Mouse (Mus musculus) liver, embryonic 13.5 days (tissue): ENCODE results near the gene Gse1. TPM values are rescaled to one million over a fixed set of nuclear protein-coding genes. Genes with fewer than 3 reads are reported as not detected.

Experiments used
- ATAC-seq: fragments of 200-750 bp; cut with Nextera tagmentation; 2 replicates; pipeline ENCODE4 v1.8.0; 2017; ENCODE audit warnings: low read depth, mild to moderate bottlenecking, moderate number of reproducible peaks, moderate library complexity
- DNase-seq: peaks from one replicate; pipeline ENCODE4 v3.0.0; 2022
- H3K27ac ChIP-seq: fragments of 300-500 bp; sonication (generic); 2 replicates; pipeline ENCODE4 v1.5.1; 2015; ENCODE audit warnings: moderate library complexity, mild to moderate bottlenecking, inconsistent platforms
- H3K27me3 ChIP-seq: fragments of 300-500 bp; sonication (generic); 2 replicates; pipeline ENCODE4 v1.6.1; 2015; ENCODE audit warnings: mild to moderate bottlenecking, inconsistent platforms
- H3K36me3 ChIP-seq: fragments of 300-500 bp; sonication (generic); 2 replicates; pipeline ENCODE4 v1.6.1; 2015; ENCODE audit warnings: mild to moderate bottlenecking, inconsistent platforms
- H3K4me1 ChIP-seq: fragments of 300-500 bp; sonication (generic); replicated peaks from 2 replicates; pipeline ENCODE4 v1.6.1; 2015; ENCODE audit warnings: inconsistent platforms
- H3K4me2 ChIP-seq: fragments of 300-500 bp; sonication (generic); 2 replicates; pipeline ENCODE4 v1.6.1; 2015; ENCODE audit warnings: inconsistent platforms, mild to moderate bottlenecking, moderate library complexity
- H3K4me3 ChIP-seq: fragments of 300-500 bp; sonication (generic); replicated peaks from 2 replicates; pipeline ENCODE4 v1.5.1; 2015; ENCODE audit warnings: mild to moderate bottlenecking, inconsistent platforms
- H3K9ac ChIP-seq: fragments of 300-500 bp; sonication (generic); 2 replicates; pipeline ENCODE4 v1.6.1; 2015; ENCODE audit warnings: mild to moderate bottlenecking, inconsistent platforms
- H3K9me3 ChIP-seq: fragments of 300-500 bp; sonication (generic); replicated peaks from 2 replicates; pipeline ENCODE4 v1.6.1; 2016; ENCODE audit warnings: inconsistent platforms
- WGBS: fragments of 180-500 bp; shearing (Covaris S2); methylation state at CpG from one replicate; pipeline ENCODE4 v1.1.7; 2015; ENCODE audit not compliant: insufficient replicate concordance; 5-methylcytosine and 5-hydroxymethylcytosine counted together
- polyA plus RNA-seq: library from polyadenylated mRNA; unstranded; fragments of >200 nt; fragmentation: Nextera tagmentation; extraction: Ambion mirVana; gene quantifications from 2 replicates; pipeline ENCODE4 v1.2.1, GENCODE M21; 2015

Gene Gse1
- polyA plus RNA-seq, 1 experiment from 2014 or later: 8.3 TPM

GRCm38 (mm10) chr8:120416522-120417394 lies 188.5 kb downstream of the Gse1 start:
- peak overlapping the region; percentile 79 for H3K27ac ChIP-seq
- ATAC-seq (peak; percentile 41), DNase-seq (peak; percentile 34)
- 23% methylated on average over 33 of the region's 33 CpGs for WGBS
- H3K4me1 ChIP-seq: peaks cover 70% of the 10 kb centered on the region
- no peaks in the 10 kb centered on the region for H3K9me3 ChIP-seq
- H3K27me3 ChIP-seq: peaks cover 45% of the 10 kb centered on the region
- H3K4me2 ChIP-seq: peak overlapping the region; percentile 48
- peak overlapping the region; percentile 25 for H3K4me3 ChIP-seq
- no peaks in the 10 kb centered on the region for H3K36me3 ChIP-seq
- H3K9ac ChIP-seq: peak overlapping the region; percentile 57

- Histone ChIP-seq H3K4me2 (no peak overlapping the region), H3K4me1 (peaks cover 82% of the 10 kb centered on the region), H3K9ac (no peak overlapping the region), H3K27ac (peak overlapping the region; percentile 5; the same call in 1 of the 2 replicates), H3K27me3 (peaks cover 45% of the 10 kb centered on the region), H3K9me3 (no peaks in the 10 kb centered on the region), H3K4me3 (no peak overlapping the region), H3K36me3 (no peaks in the 10 kb centered on the region)
- DNase-seq (no peak), ATAC-seq (no peak)
- WGBS: 66% methylated on average over 5 of the region's 5 CpGs
Observed at GRCm38 (mm10) chr8:120418188-120418587, 189.9 kb downstream of the Gse1 start.

- no peak overlapping the region for H3K4me3 ChIP-seq
- 65% methylated on average over 9 of the region's 9 CpGs for WGBS
- H3K4me2 ChIP-seq: no peak overlapping the region
- no peak overlapping the region for H3K9ac ChIP-seq
- DNase-seq (no peak), ATAC-seq (no peak)
- no peaks in the 10 kb centered on the region for H3K9me3 ChIP-seq
- peaks cover 33% of the 10 kb centered on the region for H3K27me3 ChIP-seq
- peaks cover 93% of the 10 kb centered on the region for H3K4me1 ChIP-seq
- H3K36me3 ChIP-seq: no peaks in the 10 kb centered on the region
- H3K27ac ChIP-seq: no peak overlapping the region
Observed at GRCm38 (mm10) chr8:120419675-120420074, 191.4 kb downstream of the Gse1 start.

GRCm38 (mm10) chr8:120420226-120420625 lies 192.0 kb downstream of the Gse1 start:
- ATAC-seq: peak; percentile 30

GRCm38 (mm10) chr8:120421638-120422037 lies 193.4 kb downstream of the Gse1 start:
- Histone ChIP-seq H3K27ac (no peak overlapping the region), H3K36me3 (no peaks in the 10 kb centered on the region), H3K9me3 (no peaks in the 10 kb centered on the region), H3K9ac (peak overlapping the region; percentile 29), H3K4me3 (no peak overlapping the region), H3K4me1 (peaks cover 100% of the 10 kb centered on the region), H3K27me3 (peaks cover 22% of the 10 kb centered on the region), H3K4me2 (no peak overlapping the region)
- DNase-seq (no peak), ATAC-seq (no peak)
- WGBS: 23% methylated on average over 9 of the region's 9 CpGs

More at GRCm38 (mm10) chr8:120420226-120420625, 192.0 kb downstream of the Gse1 start:
- H3K36me3 ChIP-seq: no peaks in the 10 kb centered on the region
- no peak overlapping the region for H3K27ac ChIP-seq
- H3K9ac ChIP-seq: no peak overlapping the region
- H3K4me3 ChIP-seq: no peak overlapping the region
- H3K9me3 ChIP-seq: no peaks in the 10 kb centered on the region
- 23% methylated on average over 5 of the region's 5 CpGs for WGBS
- no peak for DNase-seq
- peaks cover 98% of the 10 kb centered on the region for H3K4me1 ChIP-seq
- H3K27me3 ChIP-seq: peaks cover 33% of the 10 kb centered on the region
- H3K4me2 ChIP-seq: no peak overlapping the region

GRCm38 (mm10) chr8:120422236-120422635 lies 194.0 kb downstream of the Gse1 start:
- ATAC-seq: no peak
- peaks cover 100% of the 10 kb centered on the region for H3K4me1 ChIP-seq
- no peak overlapping the region for H3K4me2 ChIP-seq
- 78% methylated on average over 8 of the region's 8 CpGs for WGBS
- no peak overlapping the region; the same call in 1 of the 2 replicates for H3K9ac ChIP-seq
- no peaks in the 10 kb centered on the region for H3K36me3 ChIP-seq
- DNase-seq: no peak
- peaks cover 17% of the 10 kb centered on the region; the same call in 1 of the 2 replicates for H3K27me3 ChIP-seq
- H3K4me3 ChIP-seq: no peak overlapping the region
- H3K27ac ChIP-seq: no peak overlapping the region
- no peaks in the 10 kb centered on the region for H3K9me3 ChIP-seq

DNA sequence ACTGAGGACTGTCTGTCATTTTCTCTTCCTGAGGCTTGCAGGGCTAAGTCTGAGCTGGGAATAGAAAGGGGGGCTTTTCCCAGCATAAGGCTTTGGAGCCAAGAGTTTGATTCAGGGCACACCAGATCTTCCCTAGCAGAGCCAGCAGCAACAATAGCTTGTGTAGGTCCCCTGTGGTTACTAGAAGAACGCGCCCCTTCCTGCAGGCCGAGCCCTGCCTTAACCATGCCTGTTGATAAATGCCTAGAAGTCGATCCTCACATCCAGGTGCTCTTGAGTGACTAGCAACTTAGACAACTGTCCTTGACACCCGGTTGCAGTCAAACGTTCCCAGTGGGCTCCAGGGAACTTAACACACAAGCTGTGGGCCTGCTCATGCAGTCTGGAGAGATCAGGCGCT lies 195.3 kb downstream of the Gse1 start:
- 13% methylated on average over 7 of the region's 7 CpGs for WGBS
- DNase-seq: no peak
- H3K4me2 ChIP-seq: no peak overlapping the region
- peaks cover 100% of the 10 kb centered on the region for H3K4me1 ChIP-seq
- ATAC-seq: no peak
- H3K4me3 ChIP-seq: no peak overlapping the region
- no peaks in the 10 kb centered on the region for H3K9me3 ChIP-seq
- H3K9ac ChIP-seq: no peak overlapping the region
- H3K27ac ChIP-seq: peak overlapping the region; percentile 38; the same call in 1 of the 2 replicates
- H3K36me3 ChIP-seq: no peaks in the 10 kb centered on the region
- peaks cover 17% of the 10 kb centered on the region; the same call in 1 of the 2 replicates for H3K27me3 ChIP-seq

DNA sequence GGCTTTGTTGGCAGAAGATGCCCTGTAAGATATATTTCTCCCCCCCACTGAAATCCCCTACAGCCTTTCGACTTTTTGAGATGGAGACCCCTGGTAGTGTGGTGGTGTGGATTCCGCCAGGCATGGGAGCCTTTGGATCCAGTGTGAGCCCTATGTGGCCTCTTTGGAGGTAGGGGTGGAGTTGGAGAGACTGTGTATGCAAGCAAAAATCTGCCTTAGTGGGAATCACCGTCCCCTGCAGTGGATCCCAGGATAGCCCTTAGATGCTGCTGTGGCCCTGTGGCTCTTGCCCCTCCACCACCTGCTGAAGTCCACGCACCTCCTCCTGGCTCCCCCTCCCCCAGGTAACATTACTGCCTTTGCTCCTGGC lies 196.6 kb downstream of the Gse1 start:
- peaks cover 94% of the 10 kb centered on the region for H3K4me1 ChIP-seq

DNA sequence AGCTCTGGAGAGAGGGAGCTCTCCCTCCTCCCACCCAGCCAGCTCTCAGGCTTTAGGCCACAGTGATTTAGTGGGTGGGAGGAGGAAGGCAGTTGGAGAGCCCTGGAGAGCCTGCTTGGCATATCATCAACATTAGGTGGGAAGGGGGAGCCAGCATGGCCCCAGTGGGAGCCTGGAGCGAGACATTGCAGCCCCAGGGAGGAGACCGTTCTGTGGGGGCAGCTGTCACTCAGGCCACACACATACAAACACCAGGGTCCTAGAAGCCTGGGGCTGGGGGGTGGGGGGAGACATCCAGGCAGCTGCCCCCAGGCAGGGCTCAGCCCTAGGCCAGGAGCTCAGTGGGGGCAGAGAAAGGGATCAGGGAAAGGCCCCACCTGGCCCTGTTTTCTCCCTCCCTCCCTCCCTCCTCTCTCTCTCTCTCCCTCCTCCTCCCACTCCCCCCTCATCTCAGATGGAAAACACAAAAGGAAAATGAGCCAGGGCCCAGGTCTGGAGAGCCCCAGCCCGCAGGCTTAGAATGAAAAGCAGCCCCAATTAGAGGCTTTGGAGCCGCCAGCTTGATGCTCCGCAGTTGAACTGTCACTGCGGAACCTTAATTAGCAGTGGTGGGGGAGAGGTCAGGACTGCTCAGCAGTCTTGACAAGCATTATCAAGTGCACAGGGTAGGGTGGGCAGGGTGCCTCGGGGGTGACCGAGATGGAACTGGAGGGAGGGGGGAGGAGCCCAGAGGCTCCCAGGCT lies 197.1 kb downstream of the Gse1 start:
- Histone ChIP-seq H3K9me3 (no peaks in the 10 kb centered on the region), H3K27me3 (peaks cover 7% of the 10 kb centered on the region; the same call in 1 of the 2 replicates), H3K9ac (no peak overlapping the region), H3K36me3 (no peaks in the 10 kb centered on the region), H3K27ac (peak overlapping the region; percentile 41), H3K4me2 (no peak overlapping the region), H3K4me3 (no peak overlapping the region), H3K4me1 (peaks cover 88% of the 10 kb centered on the region)
- DNase-seq (no peak), ATAC-seq (peak; percentile 68)
- 38% methylated on average over 8 of the region's 8 CpGs for WGBS

More for the DNA sequence above, 196.6 kb downstream of the Gse1 start:
- Histone ChIP-seq H3K36me3 (no peaks in the 10 kb centered on the region), H3K4me3 (no peak overlapping the region), H3K4me2 (no peak overlapping the region), H3K9ac (0 out of 2 replicates have a peak overlapping the region, but pooled peaks have one; percentile 10), H3K27ac (peak overlapping the region; percentile 41), H3K9me3 (no peaks in the 10 kb centered on the region), H3K27me3 (peaks cover 7% of the 10 kb centered on the region; the same call in 1 of the 2 replicates)
- DNase-seq: no peak
- ATAC-seq: no peak
- 74% methylated on average over 4 of the region's 4 CpGs for WGBS

DNA sequence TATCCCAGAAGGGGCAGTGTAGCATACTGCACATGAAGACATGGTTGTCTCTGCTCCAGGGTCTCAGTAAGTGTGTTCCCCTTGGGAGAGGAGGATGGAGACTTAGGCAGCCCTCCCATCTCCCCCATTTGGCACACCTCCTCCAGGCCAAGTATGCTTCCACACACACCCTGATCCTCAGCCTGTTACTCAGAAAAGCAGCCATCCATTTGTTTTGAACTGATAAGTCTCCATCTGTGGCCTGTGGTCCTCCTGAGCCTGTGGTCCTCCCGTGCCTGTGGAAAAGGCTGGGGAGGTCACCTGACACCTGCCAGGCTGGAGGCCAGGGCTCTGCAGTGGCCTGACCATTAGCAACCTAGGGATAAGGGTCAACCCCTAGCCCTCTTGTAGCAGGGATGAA lies 197.8 kb downstream of the Gse1 start:
- H3K4me2 ChIP-seq: no peak overlapping the region
- peaks cover 9% of the 10 kb centered on the region; the same call in 1 of the 2 replicates for H3K27me3 ChIP-seq
- H3K4me3 ChIP-seq: no peak overlapping the region
- H3K9ac ChIP-seq: 0 out of 2 replicates have a peak overlapping the region, but pooled peaks have one; percentile 18
- 0 out of 2 replicates have a peak overlapping the region, but pooled peaks have one; percentile 29 for H3K27ac ChIP-seq
- peaks cover 85% of the 10 kb centered on the region for H3K4me1 ChIP-seq
- 18% methylated on average over 1 of the region's 1 CpGs for WGBS
- ATAC-seq: peak; percentile 30
- no peaks in the 10 kb centered on the region for H3K36me3 ChIP-seq
- DNase-seq: no peak
- no peaks in the 10 kb centered on the region for H3K9me3 ChIP-seq
